Mouse (Mus musculus): ENCODE measurements at regions not wholly inside any gene's neighbourhood (a gene's known extent, or its start where the extent isn't known, plus 50 kb on each side); places are given as distances from the start of the nearest gene placed in this dataset.

DNA sequence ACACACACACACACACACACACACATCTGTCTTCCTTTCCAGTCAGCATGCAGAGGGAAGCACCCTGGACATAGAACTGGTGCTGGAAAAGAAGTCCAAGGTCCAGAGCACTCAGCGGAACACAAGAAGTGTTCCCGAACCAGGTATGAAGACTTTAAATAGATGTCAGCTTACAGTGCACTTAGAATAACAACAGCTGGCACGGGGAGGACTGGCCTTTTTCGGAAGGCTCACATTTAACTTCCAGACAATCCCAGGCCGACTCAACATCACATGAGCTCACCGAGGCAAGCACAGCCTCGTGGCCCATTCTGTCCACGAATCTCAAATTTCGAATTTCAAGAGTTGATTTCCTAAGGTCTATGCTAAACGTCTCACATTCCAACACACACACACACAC lies 70.9 kb upstream of the Slc25a33 start:
- no peak for ATAC-seq

GRCm38 (mm10) chr4:149843736-149844135 lies 69.7 kb upstream of the Slc25a33 start:
- Histone ChIP-seq H3K27ac (ENCODE audit: low read length) (no peak overlapping the region), H3K27me3 (replicated peaks; ENCODE audit: control insufficient read depth, insufficient read depth, low read length) (no peaks in the 10 kb centered on the region), H3K9ac (replicated peaks; ENCODE audit: low read depth, low read length) (no peak overlapping the region), H3K36me3 (ENCODE audit: control insufficient read depth, insufficient read depth) (no peaks in the 10 kb centered on the region), H3K4me2 (ENCODE audit: low read length) (no peak overlapping the region), H3K4me1 (replicated peaks; ENCODE audit: control insufficient read depth, insufficient read depth, low read length) (peaks cover 7% of the 10 kb centered on the region; the same call in 1 of the 2 replicates), H3K9me3 (ENCODE audit: control insufficient read depth, low read length) (no peaks in the 10 kb centered on the region), H3K4me3 (replicated peaks; ENCODE audit: low read length) (no peak overlapping the region)
- 56% methylated on average over 10 of the region's 10 CpGs for WGBS
- no peak for ATAC-seq

More for the DNA sequence above, 70.9 kb upstream of the Slc25a33 start:
- Histone ChIP-seq H3K9me3 (ENCODE audit: control insufficient read depth, low read length) (no peaks in the 10 kb centered on the region), H3K27ac (ENCODE audit: low read length) (no peak overlapping the region), H3K4me1 (replicated peaks; ENCODE audit: control insufficient read depth, insufficient read depth, low read length) (peaks cover 7% of the 10 kb centered on the region; the same call in 1 of the 2 replicates), H3K9ac (replicated peaks; ENCODE audit: low read depth, low read length) (no peak overlapping the region), H3K4me2 (ENCODE audit: low read length) (no peak overlapping the region), H3K27me3 (replicated peaks; ENCODE audit: control insufficient read depth, insufficient read depth, low read length) (no peaks in the 10 kb centered on the region), H3K36me3 (ENCODE audit: control insufficient read depth, insufficient read depth) (no peaks in the 10 kb centered on the region), H3K4me3 (replicated peaks; ENCODE audit: low read length) (no peak overlapping the region)
- 81% methylated on average over 10 of the region's 10 CpGs for WGBS

DNA sequence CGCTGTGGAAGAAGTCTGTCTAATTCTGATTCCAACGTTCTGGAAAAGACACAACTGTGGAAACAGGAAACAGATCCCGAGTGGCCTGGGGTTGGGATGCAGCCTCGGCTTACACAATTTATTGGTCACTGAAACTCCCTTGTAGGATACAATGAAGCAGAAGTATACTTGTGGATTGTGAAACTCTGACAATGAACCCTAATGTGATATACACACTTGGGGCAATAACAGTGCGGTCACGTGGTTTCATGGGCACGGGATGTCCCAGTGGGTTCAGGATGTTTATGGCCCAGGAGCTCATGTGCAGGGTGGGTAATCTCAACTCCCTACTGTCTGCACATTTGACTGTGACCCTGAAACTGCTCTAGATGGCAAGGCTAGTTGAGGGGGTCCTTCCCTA lies 68.8 kb upstream of the Slc25a33 start:
- ATAC-seq = no peak
- no peaks in the 10 kb centered on the region for H3K27me3 ChIP-seq (replicated peaks; ENCODE audit: control insufficient read depth, insufficient read depth, low read length)
- H3K9ac ChIP-seq (replicated peaks; ENCODE audit: low read depth, low read length) = no peak overlapping the region
- no peak overlapping the region for H3K4me3 ChIP-seq (replicated peaks; ENCODE audit: low read length)
- 91% methylated on average over 7 of the region's 7 CpGs for WGBS
- peaks cover 7% of the 10 kb centered on the region; the same call in 1 of the 2 replicates for H3K4me1 ChIP-seq (replicated peaks; ENCODE audit: control insufficient read depth, insufficient read depth, low read length)
- no peak overlapping the region for H3K4me2 ChIP-seq (ENCODE audit: low read length)
- no peak overlapping the region for H3K27ac ChIP-seq (ENCODE audit: low read length)
- no peaks in the 10 kb centered on the region for H3K36me3 ChIP-seq (ENCODE audit: control insufficient read depth, insufficient read depth)
- H3K9me3 ChIP-seq (ENCODE audit: control insufficient read depth, low read length) = no peaks in the 10 kb centered on the region

GRCm38 (mm10) chr4:149841856-149842255 lies 67.8 kb upstream of the Slc25a33 start:
- Histone ChIP-seq H3K9ac (replicated peaks; ENCODE audit: low read depth, low read length) (no peak overlapping the region), H3K4me3 (replicated peaks; ENCODE audit: low read length) (no peak overlapping the region), H3K27me3 (replicated peaks; ENCODE audit: control insufficient read depth, insufficient read depth, low read length) (no peaks in the 10 kb centered on the region), H3K36me3 (ENCODE audit: control insufficient read depth, insufficient read depth) (no peaks in the 10 kb centered on the region), H3K4me1 (replicated peaks; ENCODE audit: control insufficient read depth, insufficient read depth, low read length) (peaks cover 6% of the 10 kb centered on the region; the same call in 1 of the 2 replicates), H3K27ac (ENCODE audit: low read length) (no peak overlapping the region), H3K9me3 (ENCODE audit: control insufficient read depth, low read length) (no peaks in the 10 kb centered on the region), H3K4me2 (ENCODE audit: low read length) (no peak overlapping the region)
- ATAC-seq = no peak
- WGBS = 64% methylated on average over 6 of the region's 6 CpGs

- no peak overlapping the region for H3K4me3 ChIP-seq (replicated peaks; ENCODE audit: low read length)
- no peaks in the 10 kb centered on the region for H3K36me3 ChIP-seq (ENCODE audit: control insufficient read depth, insufficient read depth)
- no peaks in the 10 kb centered on the region for H3K9me3 ChIP-seq (ENCODE audit: control insufficient read depth, low read length)
- peak; percentile 81 for ATAC-seq
- WGBS = 68% methylated on average over 12 of the region's 12 CpGs
- H3K4me1 ChIP-seq (replicated peaks; ENCODE audit: control insufficient read depth, insufficient read depth, low read length) = peaks cover 2% of the 10 kb centered on the region; the same call in 1 of the 2 replicates
- H3K9ac ChIP-seq (replicated peaks; ENCODE audit: low read depth, low read length) = no peak overlapping the region
- no peaks in the 10 kb centered on the region for H3K27me3 ChIP-seq (replicated peaks; ENCODE audit: control insufficient read depth, insufficient read depth, low read length)
- no peak overlapping the region for H3K4me2 ChIP-seq (ENCODE audit: low read length)
- no peak overlapping the region for H3K27ac ChIP-seq (ENCODE audit: low read length)
These were observed 66.6 kb upstream of the Slc25a33 start for GRCm38 (mm10) chr4:149840511-149841292.

- Histone ChIP-seq H3K4me3 (replicated peaks; ENCODE audit: low read length) (no peak overlapping the region), H3K27ac (ENCODE audit: low read length) (no peak overlapping the region), H3K9me3 (ENCODE audit: control insufficient read depth, low read length) (no peaks in the 10 kb centered on the region), H3K9ac (replicated peaks; ENCODE audit: low read depth, low read length) (no peak overlapping the region), H3K4me2 (ENCODE audit: low read length) (no peak overlapping the region), H3K4me1 (replicated peaks; ENCODE audit: control insufficient read depth, insufficient read depth, low read length) (peaks cover 2% of the 10 kb centered on the region; the same call in 1 of the 2 replicates), H3K36me3 (ENCODE audit: control insufficient read depth, insufficient read depth) (no peaks in the 10 kb centered on the region), H3K27me3 (replicated peaks; ENCODE audit: control insufficient read depth, insufficient read depth, low read length) (no peaks in the 10 kb centered on the region)
- 8% methylated on average over 3 of the region's 3 CpGs for WGBS
- no peak for ATAC-seq
These were observed 64.6 kb upstream of the Slc25a33 start for GRCm38 (mm10) chr4:149838682-149839081.

DNA sequence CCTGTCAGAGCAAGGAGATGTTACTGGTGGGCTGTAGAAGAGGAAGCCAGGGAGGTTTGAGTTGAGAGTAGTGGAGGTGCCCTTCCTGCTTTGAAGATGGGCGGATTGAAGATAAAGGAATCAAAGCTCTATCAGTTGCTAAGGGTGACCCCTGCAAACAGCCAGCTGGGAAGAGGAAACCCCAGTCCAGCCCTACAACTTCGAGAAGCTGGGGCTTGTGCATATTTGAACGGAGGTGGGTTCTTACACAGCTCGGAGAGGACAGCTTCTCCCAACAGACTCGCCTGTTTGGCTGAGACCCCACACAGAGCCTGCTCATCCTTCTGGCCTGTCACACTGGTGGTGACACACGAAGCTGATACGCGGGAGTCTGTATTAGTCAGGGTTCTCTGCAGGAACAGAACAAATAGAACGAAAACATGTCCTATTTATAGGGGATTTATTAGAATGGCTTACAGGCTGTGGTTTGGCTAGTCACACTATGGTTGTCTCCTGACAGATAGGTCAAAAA lies 60.6 kb upstream of the Slc25a33 start:
- ATAC-seq = no peak

GRCm38 (mm10) chr4:149832446-149833101 lies 58.5 kb upstream of the Slc25a33 start:
- Histone ChIP-seq H3K4me1 (replicated peaks; ENCODE audit: control insufficient read depth, insufficient read depth, low read length) (no peaks in the 10 kb centered on the region), H3K36me3 (ENCODE audit: control insufficient read depth, insufficient read depth) (no peaks in the 10 kb centered on the region), H3K27me3 (replicated peaks; ENCODE audit: control insufficient read depth, insufficient read depth, low read length) (no peaks in the 10 kb centered on the region), H3K4me3 (replicated peaks; ENCODE audit: low read length) (no peak overlapping the region), H3K4me2 (ENCODE audit: low read length) (no peak overlapping the region), H3K9me3 (ENCODE audit: control insufficient read depth, low read length) (no peaks in the 10 kb centered on the region), H3K27ac (ENCODE audit: low read length) (no peak overlapping the region), H3K9ac (replicated peaks; ENCODE audit: low read depth, low read length) (no peak overlapping the region)
- no peak for ATAC-seq
- WGBS = 62% methylated on average over 10 of the region's 10 CpGs

More for the DNA sequence above, 60.6 kb upstream of the Slc25a33 start:
- 84% methylated on average over 9 of the region's 9 CpGs for WGBS
- Histone ChIP-seq H3K36me3 (ENCODE audit: control insufficient read depth, insufficient read depth) (no peaks in the 10 kb centered on the region), H3K4me3 (replicated peaks; ENCODE audit: low read length) (no peak overlapping the region), H3K9me3 (ENCODE audit: control insufficient read depth, low read length) (no peaks in the 10 kb centered on the region), H3K27me3 (replicated peaks; ENCODE audit: control insufficient read depth, insufficient read depth, low read length) (no peaks in the 10 kb centered on the region), H3K9ac (replicated peaks; ENCODE audit: low read depth, low read length) (no peak overlapping the region), H3K27ac (ENCODE audit: low read length) (no peak overlapping the region), H3K4me1 (replicated peaks; ENCODE audit: control insufficient read depth, insufficient read depth, low read length) (no peaks in the 10 kb centered on the region), H3K4me2 (ENCODE audit: low read length) (no peak overlapping the region)

DNA sequence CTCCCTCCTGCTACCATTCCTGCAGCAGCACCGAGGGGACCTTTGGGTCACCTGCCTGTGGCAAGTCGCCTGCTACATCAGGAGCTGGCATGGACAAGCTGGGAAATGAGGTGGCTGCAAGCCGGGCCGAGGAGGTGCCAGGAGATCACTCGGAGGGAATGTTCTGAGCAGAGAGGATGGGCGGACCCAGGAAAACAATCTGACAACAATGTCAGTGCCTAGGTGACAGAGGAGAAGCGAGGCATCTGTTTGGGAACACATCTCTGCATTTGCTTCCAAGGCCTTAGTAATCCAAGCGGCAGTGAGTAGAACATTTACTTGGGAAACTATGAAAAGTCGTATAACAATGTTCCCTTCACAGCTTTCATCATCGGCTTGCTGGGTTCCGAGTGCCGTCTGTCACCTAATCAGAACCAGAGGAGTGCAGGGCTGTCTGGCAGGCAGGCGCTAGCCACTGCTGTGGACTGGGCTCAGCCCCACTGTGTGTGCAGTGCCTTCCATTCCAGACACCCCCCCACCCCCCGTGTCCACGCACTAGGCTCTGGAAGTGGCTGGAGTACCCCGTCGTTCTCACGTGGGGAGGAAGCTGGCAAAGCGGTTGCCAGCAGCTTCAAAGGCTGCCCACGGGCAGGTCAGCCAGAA lies 56.6 kb upstream of the Slc25a33 start:
- H3K27me3 ChIP-seq (replicated peaks; ENCODE audit: control insufficient read depth, insufficient read depth, low read length) = no peaks in the 10 kb centered on the region
- H3K27ac ChIP-seq (ENCODE audit: low read length) = no peak overlapping the region
- 79% methylated on average over 20 of the region's 20 CpGs for WGBS
- H3K4me3 ChIP-seq (replicated peaks; ENCODE audit: low read length) = no peak overlapping the region
- H3K4me2 ChIP-seq (ENCODE audit: low read length) = no peak overlapping the region
- H3K9me3 ChIP-seq (ENCODE audit: control insufficient read depth, low read length) = no peaks in the 10 kb centered on the region
- ATAC-seq = no peak
- H3K36me3 ChIP-seq (ENCODE audit: control insufficient read depth, insufficient read depth) = no peaks in the 10 kb centered on the region
- no peak overlapping the region for H3K9ac ChIP-seq (replicated peaks; ENCODE audit: low read depth, low read length)
- H3K4me1 ChIP-seq (replicated peaks; ENCODE audit: control insufficient read depth, insufficient read depth, low read length) = no peaks in the 10 kb centered on the region
